Mouse (Mus musculus): Measurements from ENCODE around the gene Lrrc8a. TPM values are rescaled to one million over a fixed set of nuclear protein-coding genes. Genes with fewer than 3 reads are reported as not detected.

Lrrc8a gene
- polyA plus RNA-seq, 1 experiment from 2014 or later: 51.7 TPM

- Histone ChIP-seq H3K27ac (ENCODE audit: low read depth, low read length) (no peak within 1 kb of the TSS), H3K27me3 (ENCODE audit: control insufficient read depth, insufficient read depth, low read length) (no peaks in the 10 kb centered on the region), H3K36me3 (ENCODE audit: control insufficient read depth, insufficient read depth, low read length) (no peaks in the 10 kb centered on the region), H3K4me2 (no peak within 1 kb of the TSS), H3K4me1 (ENCODE audit: control insufficient read depth, insufficient read depth, low read length) (peaks cover 8% of the 10 kb centered on the region), H3K9me3 (ENCODE audit: control insufficient read depth, low read length) (no peaks in the 10 kb centered on the region), H3K9ac (ENCODE audit: low read length) (no peak within 1 kb of the TSS), H3K4me3 (ENCODE audit: low read depth, low read length) (no peak within 1 kb of the TSS)
- DNase-seq (ENCODE audit: low spot score, missing footprints) (no peak), ATAC-seq (ENCODE audit: low FRiP score) (no peak)
- WGBS: 91% methylated on average over 11 of the region's 11 CpGs
Measured at GRCm38 (mm10) chr2:30280743-30281142, 43.2 kb downstream of the Lrrc8a start, which contains the start of gene Gm28038. Gene Gm28038, plus strand, starts transcription at chr2:30281043.

GRCm38 (mm10) chr2:30281651-30282050, 44.1 kb downstream of the Lrrc8a start:
- DNase-seq (ENCODE audit: low spot score, missing footprints) (no peak), ATAC-seq (ENCODE audit: low FRiP score) (no peak)
- no peaks in the 10 kb centered on the region for H3K27me3 ChIP-seq (ENCODE audit: control insufficient read depth, insufficient read depth, low read length)
- no peak overlapping the region for H3K9ac ChIP-seq (ENCODE audit: low read length)
- H3K27ac ChIP-seq (ENCODE audit: low read depth, low read length): no peak overlapping the region
- H3K36me3 ChIP-seq (ENCODE audit: control insufficient read depth, insufficient read depth, low read length): no peaks in the 10 kb centered on the region
- no peak overlapping the region for H3K4me3 ChIP-seq (ENCODE audit: low read depth, low read length)
- no peak overlapping the region for H3K4me2 ChIP-seq
- WGBS: 84% methylated on average over 3 of the region's 3 CpGs
- H3K9me3 ChIP-seq (ENCODE audit: control insufficient read depth, low read length): no peaks in the 10 kb centered on the region
- peaks cover 8% of the 10 kb centered on the region for H3K4me1 ChIP-seq (ENCODE audit: control insufficient read depth, insufficient read depth, low read length)

GRCm38 (mm10) chr2:30283193-30283592, 45.7 kb downstream of the Lrrc8a start:
- no peak overlapping the region for H3K4me3 ChIP-seq (ENCODE audit: low read depth, low read length)
- no peak for DNase-seq (ENCODE audit: low spot score, missing footprints)
- peaks cover 18% of the 10 kb centered on the region for H3K4me1 ChIP-seq (ENCODE audit: control insufficient read depth, insufficient read depth, low read length)
- ATAC-seq (ENCODE audit: low FRiP score): no peak
- no peak overlapping the region for H3K27ac ChIP-seq (ENCODE audit: low read depth, low read length)
- 85% methylated on average over 2 of the region's 2 CpGs for WGBS
- no peaks in the 10 kb centered on the region for H3K27me3 ChIP-seq (ENCODE audit: control insufficient read depth, insufficient read depth, low read length)
- H3K36me3 ChIP-seq (ENCODE audit: control insufficient read depth, insufficient read depth, low read length): 0 out of 2 replicates have a peak, but pooled peaks cover under 1% of the 10 kb centered on the region
- H3K4me2 ChIP-seq: no peak overlapping the region
- no peaks in the 10 kb centered on the region for H3K9me3 ChIP-seq (ENCODE audit: control insufficient read depth, low read length)
- no peak overlapping the region for H3K9ac ChIP-seq (ENCODE audit: low read length)

GRCm38 (mm10) chr2:30285004-30285403, 47.5 kb downstream of the Lrrc8a start:
- Histone ChIP-seq H3K9ac (ENCODE audit: low read length) (no peak overlapping the region), H3K4me3 (ENCODE audit: low read depth, low read length) (peak overlapping the region; percentile 92)

GRCm38 (mm10) chr2:30285416-30286181, 48.1 kb downstream of the Lrrc8a start:
- WGBS: 16% methylated on average over 36 of the region's 38 CpGs
- H3K27me3 ChIP-seq (ENCODE audit: control insufficient read depth, insufficient read depth, low read length): no peaks in the 10 kb centered on the region
- H3K27ac ChIP-seq (ENCODE audit: low read depth, low read length): no peak overlapping the region
- ATAC-seq (ENCODE audit: low FRiP score): peak; percentile 72
- peak overlapping the region; percentile 92 for H3K9ac ChIP-seq (ENCODE audit: low read length)
- DNase-seq (ENCODE audit: low spot score, missing footprints): no peak
- peak overlapping the region; percentile 91 for H3K4me2 ChIP-seq
- no peaks in the 10 kb centered on the region for H3K9me3 ChIP-seq (ENCODE audit: control insufficient read depth, low read length)
- H3K4me1 ChIP-seq (ENCODE audit: control insufficient read depth, insufficient read depth, low read length): peaks cover 18% of the 10 kb centered on the region
- peak overlapping the region; percentile 92 for H3K4me3 ChIP-seq (ENCODE audit: low read depth, low read length)
- H3K36me3 ChIP-seq (ENCODE audit: control insufficient read depth, insufficient read depth, low read length): 0 out of 2 replicates have a peak, but pooled peaks cover 3% of the 10 kb centered on the region

More at GRCm38 (mm10) chr2:30285004-30285403, 47.5 kb downstream of the Lrrc8a start:
- DNase-seq (ENCODE audit: low spot score, missing footprints) (no peak), ATAC-seq (ENCODE audit: low FRiP score) (no peak)
- no peaks in the 10 kb centered on the region for H3K9me3 ChIP-seq (ENCODE audit: control insufficient read depth, low read length)
- no peak overlapping the region for H3K27ac ChIP-seq (ENCODE audit: low read depth, low read length)
- peak overlapping the region; percentile 91 for H3K4me2 ChIP-seq
- 0 out of 2 replicates have a peak, but pooled peaks cover 3% of the 10 kb centered on the region for H3K36me3 ChIP-seq (ENCODE audit: control insufficient read depth, insufficient read depth, low read length)
- H3K4me1 ChIP-seq (ENCODE audit: control insufficient read depth, insufficient read depth, low read length): peaks cover 18% of the 10 kb centered on the region
- no peaks in the 10 kb centered on the region for H3K27me3 ChIP-seq (ENCODE audit: control insufficient read depth, insufficient read depth, low read length)
- WGBS: 88% methylated on average over 5 of the region's 5 CpGs

- Histone ChIP-seq H3K4me2 (peak within 1 kb of the TSS; percentile 91), H3K27me3 (ENCODE audit: control insufficient read depth, insufficient read depth, low read length) (no peaks in the 10 kb centered on the region), H3K9ac (ENCODE audit: low read length) (peak within 1 kb of the TSS; percentile 92), H3K9me3 (ENCODE audit: control insufficient read depth, low read length) (no peaks in the 10 kb centered on the region), H3K4me3 (ENCODE audit: low read depth, low read length) (peak within 1 kb of the TSS; percentile 92), H3K4me1 (ENCODE audit: control insufficient read depth, insufficient read depth, low read length) (peaks cover 18% of the 10 kb centered on the region), H3K27ac (ENCODE audit: low read depth, low read length) (0 out of 2 replicates have a peak within 1 kb of the TSS, but pooled peaks have one; percentile 32), H3K36me3 (ENCODE audit: control insufficient read depth, insufficient read depth, low read length) (0 out of 2 replicates have a peak, but pooled peaks cover 3% of the 10 kb centered on the region)
- DNase-seq (ENCODE audit: low spot score, missing footprints) (peak; percentile 100), ATAC-seq (ENCODE audit: low FRiP score) (peak; percentile 95)
- whole genome bisulfite sequencing: under 1% methylated on average over 64 of the region's 68 CpGs
Measured at GRCm38 (mm10) chr2:30286192-30287026, 48.9 kb downstream of the Lrrc8a start, which contains the start of the genes Dolk and Nup188. Gene Dolk, minus strand, starts transcription at chr2:30286334. Gene Nup188, plus strand, starts transcription at chr2:30286397.

GRCm38 (mm10) chr2:30287027-30287373, 49.5 kb downstream of the Lrrc8a start:
- no peaks in the 10 kb centered on the region for H3K9me3 ChIP-seq (ENCODE audit: control insufficient read depth, low read length)
- 0% methylated on average over 10 of the region's 10 CpGs for WGBS
- DNase-seq (ENCODE audit: low spot score, missing footprints) (peak; percentile 88), ATAC-seq (ENCODE audit: low FRiP score) (no peak)
- H3K27me3 ChIP-seq (ENCODE audit: control insufficient read depth, insufficient read depth, low read length): no peaks in the 10 kb centered on the region
- H3K4me3 ChIP-seq (ENCODE audit: low read depth, low read length): peak overlapping the region; percentile 92
- peak overlapping the region; percentile 91 for H3K4me2 ChIP-seq
- 0 out of 2 replicates have a peak, but pooled peaks cover 3% of the 10 kb centered on the region for H3K36me3 ChIP-seq (ENCODE audit: control insufficient read depth, insufficient read depth, low read length)
- peaks cover 18% of the 10 kb centered on the region for H3K4me1 ChIP-seq (ENCODE audit: control insufficient read depth, insufficient read depth, low read length)
- H3K9ac ChIP-seq (ENCODE audit: low read length): peak overlapping the region; percentile 92
- H3K27ac ChIP-seq (ENCODE audit: low read depth, low read length): no peak overlapping the region

GRCm38 (mm10) chr2:30299525-30299924, 62.0 kb downstream of the Lrrc8a start:
- Histone ChIP-seq H3K27ac (ENCODE audit: low read depth, low read length) (no peak overlapping the region), H3K4me1 (ENCODE audit: control insufficient read depth, insufficient read depth, low read length) (no peaks in the 10 kb centered on the region), H3K27me3 (ENCODE audit: control insufficient read depth, insufficient read depth, low read length) (no peaks in the 10 kb centered on the region), H3K4me3 (ENCODE audit: low read depth, low read length) (no peak overlapping the region), H3K4me2 (no peak overlapping the region), H3K36me3 (ENCODE audit: control insufficient read depth, insufficient read depth, low read length) (peaks cover 19% of the 10 kb centered on the region; the same call in 1 of the 2 replicates), H3K9ac (ENCODE audit: low read length) (no peak overlapping the region), H3K9me3 (ENCODE audit: control insufficient read depth, low read length) (no peaks in the 10 kb centered on the region)
- 90% methylated on average over 3 of the region's 3 CpGs for WGBS
- ATAC-seq (ENCODE audit: low FRiP score): no peak
- DNase-seq (ENCODE audit: low spot score, missing footprints): no peak

Measured in midbrain, embryonic 11.5 days (tissue).